Mouse (Mus musculus): ENCODE data around the gene Efcc1. TPM values are rescaled to one million over a fixed set of nuclear protein-coding genes. Genes with fewer than 3 reads are reported as not detected.

The Efcc1 gene
- 4.5 TPM for polyA plus RNA-seq (2014; fragmentation: Illumina TruSeq; extraction: RNeasy Lipid Tissue Mini Kit (QIAGEN cat#74804); ENCODE audit: low read depth, low replicate concordance)

GRCm38 (mm10) chr6:87730591-87731462, at the start of gene Efcc1:
Efcc1 (plus strand) TSS chr6:87730869.

GRCm38 (mm10) chr6:87777842-87778241, 47.2 kb downstream of the Efcc1 start, which contains the start of gene Gp9:
Gp9 (plus strand) TSS chr6:87778072.

Other genes starting within 250 kb of the Efcc1 start
- gene Arhgap25, start 197.6 kb upstream of the Efcc1 start, polyA plus RNA-seq (2014; fragmentation: Illumina TruSeq; extraction: RNeasy Lipid Tissue Mini Kit (QIAGEN cat#74804); ENCODE audit: low read depth, low replicate concordance), result 5.5 TPM
- gene Prokr1, start 140.1 kb upstream of the Efcc1 start, polyA plus RNA-seq (2014; fragmentation: Illumina TruSeq; extraction: RNeasy Lipid Tissue Mini Kit (QIAGEN cat#74804); ENCODE audit: low read depth, low replicate concordance), result 6.1 TPM
- 7.8 TPM for gene Aplf, start 58.7 kb upstream of the Efcc1 start, polyA plus RNA-seq (2014; fragmentation: Illumina TruSeq; extraction: RNeasy Lipid Tissue Mini Kit (QIAGEN cat#74804); ENCODE audit: low read depth, low replicate concordance)
- 1.5 TPM for gene Gp9, start 47.2 kb downstream of the Efcc1 start, polyA plus RNA-seq (2014; fragmentation: Illumina TruSeq; extraction: RNeasy Lipid Tissue Mini Kit (QIAGEN cat#74804); ENCODE audit: low read depth, low replicate concordance)
- 31.3 TPM for gene Rab43, start 81.3 kb downstream of the Efcc1 start, polyA plus RNA-seq (2014; fragmentation: Illumina TruSeq; extraction: RNeasy Lipid Tissue Mini Kit (QIAGEN cat#74804); ENCODE audit: low read depth, low replicate concordance)
- gene Gm45140, start 104.9 kb downstream of the Efcc1 start, polyA plus RNA-seq (2014; fragmentation: Illumina TruSeq; extraction: RNeasy Lipid Tissue Mini Kit (QIAGEN cat#74804); ENCODE audit: low read depth, low replicate concordance), result not detected
- 25.6 TPM for gene Isy1, start 107.9 kb downstream of the Efcc1 start, polyA plus RNA-seq (2014; fragmentation: Illumina TruSeq; extraction: RNeasy Lipid Tissue Mini Kit (QIAGEN cat#74804); ENCODE audit: low read depth, low replicate concordance)
- gene Cnbp, start 120.2 kb downstream of the Efcc1 start, polyA plus RNA-seq (2014; fragmentation: Illumina TruSeq; extraction: RNeasy Lipid Tissue Mini Kit (QIAGEN cat#74804); ENCODE audit: low read depth, low replicate concordance), result 298 TPM
- gene Copg1, start 156.9 kb downstream of the Efcc1 start, polyA plus RNA-seq (2014; fragmentation: Illumina TruSeq; extraction: RNeasy Lipid Tissue Mini Kit (QIAGEN cat#74804); ENCODE audit: low read depth, low replicate concordance), result 95.9 TPM
- gene Hmces, start 183.1 kb downstream of the Efcc1 start, polyA plus RNA-seq (2014; fragmentation: Illumina TruSeq; extraction: RNeasy Lipid Tissue Mini Kit (QIAGEN cat#74804); ENCODE audit: low read depth, low replicate concordance), result 29.7 TPM

All from adipose tissue, adult 10 weeks (tissue).